Mouse (Mus musculus): ENCODE measurements around the gene Ankrd44. TPM values are rescaled to one million over a fixed set of nuclear protein-coding genes. Genes with fewer than 3 reads are reported as not detected.

The Ankrd44 gene
- polyA plus RNA-seq, 1 experiment from 2014 or later: 16.0 TPM

DNA sequence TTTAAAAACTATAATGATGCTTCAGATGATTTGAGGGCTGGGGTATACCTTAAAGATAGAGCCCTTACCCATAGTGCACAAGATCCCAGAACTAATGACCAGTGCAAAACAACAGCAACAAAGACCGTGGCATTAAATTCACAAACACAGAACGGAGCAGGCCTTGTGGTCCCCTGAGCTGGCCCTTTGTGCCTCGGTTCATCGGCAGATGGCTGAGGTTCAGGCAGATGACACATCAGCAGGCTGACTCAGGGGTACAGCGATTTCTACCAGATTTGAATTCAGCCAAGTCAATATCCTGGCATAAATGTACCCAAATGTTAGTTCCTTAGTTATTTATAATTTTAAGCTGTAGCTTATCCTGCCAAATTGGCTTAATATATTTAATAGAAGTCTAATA lies 153.3 kb downstream of the Ankrd44 start:
- DNase-seq (ENCODE audit: low spot score) (no peak), ATAC-seq (replicated peaks; ENCODE audit: low FRiP score, low TSS enrichment, low read depth) (no peak)
- Histone ChIP-seq H3K4me2 (ENCODE audit: low read length) (no peak overlapping the region), H3K4me3 (ENCODE audit: low read depth, low read length) (no peak overlapping the region), H3K27me3 (replicated peaks; ENCODE audit: control insufficient read depth, insufficient read depth, low read length) (no peaks in the 10 kb centered on the region), H3K4me1 (replicated peaks; ENCODE audit: control insufficient read depth, insufficient read depth, low read length) (no peaks in the 10 kb centered on the region), H3K9ac (ENCODE audit: low read length) (no peak overlapping the region), H3K36me3 (ENCODE audit: control insufficient read depth, insufficient read depth, low read length) (no peaks in the 10 kb centered on the region), H3K9me3 (ENCODE audit: control insufficient read depth, low read length) (no peaks in the 10 kb centered on the region), H3K27ac (ENCODE audit: low read depth) (no peak overlapping the region)
- 88% methylated on average over 5 of the region's 5 CpGs for WGBS

DNA sequence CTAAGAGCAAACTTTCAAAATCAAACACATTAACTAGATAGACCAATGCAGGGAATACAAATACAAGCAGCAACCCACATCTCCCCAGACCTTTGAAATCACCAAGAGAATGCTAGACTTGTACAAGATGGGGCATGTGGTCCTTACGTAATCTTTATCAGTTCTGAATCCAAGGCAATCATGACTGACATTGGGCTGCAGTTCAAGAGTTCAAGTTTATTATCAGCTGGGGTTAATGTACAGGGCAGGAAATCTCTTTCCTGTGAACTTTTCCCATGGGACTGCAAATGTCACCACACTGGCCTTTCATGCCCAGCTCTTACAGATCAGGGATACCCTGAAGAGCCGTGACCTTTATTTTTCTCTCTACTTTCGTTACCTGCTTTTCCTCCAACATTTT lies 154.7 kb downstream of the Ankrd44 start:
- ATAC-seq (replicated peaks; ENCODE audit: low FRiP score, low TSS enrichment, low read depth) (no peak), DNase-seq (ENCODE audit: low spot score) (no peak)
- Histone ChIP-seq H3K9ac (ENCODE audit: low read length) (no peak overlapping the region), H3K4me3 (ENCODE audit: low read depth, low read length) (no peak overlapping the region), H3K27ac (ENCODE audit: low read depth) (no peak overlapping the region), H3K36me3 (ENCODE audit: control insufficient read depth, insufficient read depth, low read length) (no peaks in the 10 kb centered on the region), H3K4me1 (replicated peaks; ENCODE audit: control insufficient read depth, insufficient read depth, low read length) (no peaks in the 10 kb centered on the region), H3K4me2 (ENCODE audit: low read length) (no peak overlapping the region), H3K27me3 (replicated peaks; ENCODE audit: control insufficient read depth, insufficient read depth, low read length) (no peaks in the 10 kb centered on the region), H3K9me3 (ENCODE audit: control insufficient read depth, low read length) (no peaks in the 10 kb centered on the region)
- WGBS: 86% methylated on average over 3 of the region's 3 CpGs

DNA sequence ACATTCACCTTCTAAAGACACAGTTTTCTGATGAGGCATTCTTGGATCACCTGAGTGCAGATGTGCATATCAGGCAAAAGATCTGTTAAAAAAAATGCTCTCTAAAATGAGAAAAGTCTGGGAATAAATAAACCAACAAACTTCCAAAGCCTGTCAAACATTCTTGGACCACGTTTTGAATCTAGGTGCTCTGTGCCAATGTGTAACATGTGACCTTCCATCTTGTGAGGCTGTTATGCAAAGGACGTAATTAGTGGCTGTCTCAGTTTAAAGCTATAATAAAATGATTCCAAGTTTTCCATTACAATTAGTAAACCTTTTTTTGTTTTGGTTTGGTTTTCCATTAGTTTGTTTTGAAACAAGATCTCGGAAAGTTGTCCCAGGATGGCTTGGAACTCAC lies 159.0 kb downstream of the Ankrd44 start:
- H3K36me3 ChIP-seq (ENCODE audit: control insufficient read depth, insufficient read depth, low read length): no peaks in the 10 kb centered on the region
- no peaks in the 10 kb centered on the region for H3K27me3 ChIP-seq (replicated peaks; ENCODE audit: control insufficient read depth, insufficient read depth, low read length)
- DNase-seq (ENCODE audit: low spot score) (no peak), ATAC-seq (replicated peaks; ENCODE audit: low FRiP score, low TSS enrichment, low read depth) (no peak)
- 84% methylated on average over 3 of the region's 3 CpGs for WGBS
- H3K4me1 ChIP-seq (replicated peaks; ENCODE audit: control insufficient read depth, insufficient read depth, low read length): no peaks in the 10 kb centered on the region
- H3K9me3 ChIP-seq (ENCODE audit: control insufficient read depth, low read length): no peaks in the 10 kb centered on the region
- H3K27ac ChIP-seq (ENCODE audit: low read depth): no peak overlapping the region
- no peak overlapping the region for H3K9ac ChIP-seq (ENCODE audit: low read length)
- no peak overlapping the region for H3K4me2 ChIP-seq (ENCODE audit: low read length)
- H3K4me3 ChIP-seq (ENCODE audit: low read depth, low read length): no peak overlapping the region

DNA sequence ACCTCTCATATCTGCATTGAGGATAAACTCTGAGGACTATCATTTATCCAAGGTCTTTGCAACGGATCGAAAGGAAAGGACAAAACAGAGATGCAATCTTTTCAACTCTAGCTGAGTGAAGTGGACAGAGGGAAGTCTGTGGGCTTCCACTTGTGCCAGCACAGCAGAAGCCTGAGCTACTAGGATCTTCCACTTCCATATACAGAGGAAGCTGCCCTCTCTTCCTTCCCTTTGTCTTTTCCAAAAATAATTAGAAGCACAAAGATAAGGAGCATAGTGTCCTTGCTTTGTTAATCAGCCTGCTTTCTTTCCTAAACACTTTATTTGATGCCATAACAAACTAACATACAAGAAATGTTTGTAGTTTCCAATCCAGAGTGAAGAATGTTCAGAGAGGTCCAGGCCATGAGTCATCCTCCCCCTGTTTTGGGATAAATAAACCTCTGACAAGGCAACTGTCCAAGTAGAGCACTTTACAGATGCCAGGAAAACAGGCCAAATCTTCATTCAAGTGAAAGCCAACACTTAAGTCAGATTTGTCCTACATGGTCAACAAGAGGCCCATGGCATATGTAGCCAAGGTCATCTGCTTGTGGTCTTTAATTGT lies 160.5 kb downstream of the Ankrd44 start:
- Histone ChIP-seq H3K9me3 (ENCODE audit: control insufficient read depth, low read length) (no peaks in the 10 kb centered on the region), H3K4me2 (ENCODE audit: low read length) (no peak overlapping the region), H3K4me3 (ENCODE audit: low read depth, low read length) (no peak overlapping the region), H3K4me1 (replicated peaks; ENCODE audit: control insufficient read depth, insufficient read depth, low read length) (no peaks in the 10 kb centered on the region), H3K9ac (ENCODE audit: low read length) (no peak overlapping the region), H3K27ac (ENCODE audit: low read depth) (no peak overlapping the region), H3K27me3 (replicated peaks; ENCODE audit: control insufficient read depth, insufficient read depth, low read length) (no peaks in the 10 kb centered on the region), H3K36me3 (ENCODE audit: control insufficient read depth, insufficient read depth, low read length) (no peaks in the 10 kb centered on the region)
- 95% methylated on average over 2 of the region's 2 CpGs for WGBS
- ATAC-seq (replicated peaks; ENCODE audit: low FRiP score, low TSS enrichment, low read depth): no peak
- DNase-seq (ENCODE audit: low spot score): no peak

DNA sequence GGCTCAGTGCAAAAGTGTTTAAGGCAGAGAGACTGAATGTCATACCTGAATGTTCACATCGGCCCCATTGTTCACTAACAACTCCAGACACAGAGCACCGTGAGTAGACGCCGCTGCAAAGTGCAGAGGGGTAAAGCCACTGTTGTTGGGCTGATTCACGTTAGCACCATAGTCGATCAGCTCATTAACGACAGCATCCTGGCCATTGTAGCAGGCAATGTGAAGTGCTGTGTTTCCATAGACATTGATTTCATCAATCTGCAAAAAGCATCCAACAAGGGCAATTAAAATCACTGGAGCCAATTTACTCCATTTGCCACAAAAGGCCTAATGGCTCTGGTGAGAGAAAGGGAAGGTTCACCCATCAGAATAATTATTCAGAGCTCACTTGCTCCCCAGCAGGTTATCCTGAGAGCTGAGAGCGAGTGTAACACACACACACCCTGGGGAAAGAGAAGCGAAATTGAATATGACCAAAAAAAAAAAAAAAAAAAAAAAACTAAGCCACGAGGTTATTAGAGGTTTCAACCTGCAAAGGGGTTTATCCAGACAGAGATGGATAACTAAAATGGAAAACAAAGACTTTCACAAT lies 163.9 kb downstream of the Ankrd44 start:
- H3K4me2 ChIP-seq (ENCODE audit: low read length): no peak overlapping the region
- H3K27ac ChIP-seq (ENCODE audit: low read depth): no peak overlapping the region
- no peaks in the 10 kb centered on the region for H3K9me3 ChIP-seq (ENCODE audit: control insufficient read depth, low read length)
- no peak overlapping the region for H3K9ac ChIP-seq (ENCODE audit: low read length)
- no peaks in the 10 kb centered on the region for H3K36me3 ChIP-seq (ENCODE audit: control insufficient read depth, insufficient read depth, low read length)
- DNase-seq (ENCODE audit: low spot score) (no peak), ATAC-seq (replicated peaks; ENCODE audit: low FRiP score, low TSS enrichment, low read depth) (no peak)
- H3K27me3 ChIP-seq (replicated peaks; ENCODE audit: control insufficient read depth, insufficient read depth, low read length): no peaks in the 10 kb centered on the region
- H3K4me1 ChIP-seq (replicated peaks; ENCODE audit: control insufficient read depth, insufficient read depth, low read length): no peaks in the 10 kb centered on the region
- 86% methylated on average over 10 of the region's 10 CpGs for WGBS
- no peak overlapping the region for H3K4me3 ChIP-seq (ENCODE audit: low read depth, low read length)

DNA sequence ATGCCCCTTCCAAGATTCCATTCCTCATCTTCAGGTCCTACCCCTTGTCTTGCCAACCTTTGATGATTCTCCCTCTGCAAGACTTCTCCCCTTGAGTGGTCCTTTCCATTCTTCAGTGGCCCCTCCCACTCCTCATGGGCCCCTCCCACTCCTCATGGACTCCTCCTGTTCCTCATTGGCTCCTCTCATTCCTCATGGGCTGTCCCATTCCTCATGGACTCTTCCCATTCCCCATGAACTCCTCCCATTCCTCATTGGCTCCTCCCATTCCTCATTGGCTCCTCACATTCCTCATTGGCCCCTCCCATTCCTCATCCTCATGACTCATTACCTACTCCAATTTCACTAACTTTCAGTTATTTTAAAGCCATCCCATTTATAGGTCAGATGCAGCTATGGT lies 166.3 kb downstream of the Ankrd44 start:
- Histone ChIP-seq H3K4me2 (ENCODE audit: low read length) (no peak overlapping the region), H3K9me3 (ENCODE audit: control insufficient read depth, low read length) (no peaks in the 10 kb centered on the region), H3K4me3 (ENCODE audit: low read depth, low read length) (no peak overlapping the region), H3K9ac (ENCODE audit: low read length) (no peak overlapping the region), H3K27me3 (replicated peaks; ENCODE audit: control insufficient read depth, insufficient read depth, low read length) (no peaks in the 10 kb centered on the region), H3K27ac (ENCODE audit: low read depth) (no peak overlapping the region), H3K36me3 (ENCODE audit: control insufficient read depth, insufficient read depth, low read length) (no peaks in the 10 kb centered on the region), H3K4me1 (replicated peaks; ENCODE audit: control insufficient read depth, insufficient read depth, low read length) (no peaks in the 10 kb centered on the region)
- DNase-seq (ENCODE audit: low spot score) (no peak), ATAC-seq (replicated peaks; ENCODE audit: low FRiP score, low TSS enrichment, low read depth) (no peak)

DNA sequence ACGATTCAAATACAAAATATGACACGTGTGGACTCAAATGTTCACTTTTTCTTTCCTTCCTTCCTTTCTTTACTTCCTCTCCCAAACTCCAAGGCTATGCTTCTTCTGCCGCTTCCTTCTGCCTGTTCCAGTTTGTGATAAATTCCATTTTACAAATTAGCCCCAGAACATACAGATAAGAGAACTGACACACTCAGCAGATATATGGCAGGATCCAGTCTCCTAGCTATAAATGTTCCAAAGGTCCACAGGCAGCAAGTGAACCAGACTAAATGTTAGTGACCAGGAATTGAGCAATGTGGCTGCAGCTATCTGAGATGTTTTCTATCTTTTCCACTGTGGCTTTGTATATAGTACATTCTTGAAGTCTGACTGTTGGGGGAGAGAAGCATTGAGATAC lies 168.9 kb downstream of the Ankrd44 start:
- Histone ChIP-seq H3K4me3 (ENCODE audit: low read depth, low read length) (no peak overlapping the region), H3K27me3 (replicated peaks; ENCODE audit: control insufficient read depth, insufficient read depth, low read length) (no peaks in the 10 kb centered on the region), H3K4me2 (ENCODE audit: low read length) (no peak overlapping the region), H3K9me3 (ENCODE audit: control insufficient read depth, low read length) (no peaks in the 10 kb centered on the region), H3K9ac (ENCODE audit: low read length) (no peak overlapping the region), H3K4me1 (replicated peaks; ENCODE audit: control insufficient read depth, insufficient read depth, low read length) (no peaks in the 10 kb centered on the region), H3K27ac (ENCODE audit: low read depth) (no peak overlapping the region), H3K36me3 (ENCODE audit: control insufficient read depth, insufficient read depth, low read length) (no peaks in the 10 kb centered on the region)
- DNase-seq (ENCODE audit: low spot score) (no peak), ATAC-seq (replicated peaks; ENCODE audit: low FRiP score, low TSS enrichment, low read depth) (no peak)
- 76% methylated on average over 3 of the region's 3 CpGs for WGBS

DNA sequence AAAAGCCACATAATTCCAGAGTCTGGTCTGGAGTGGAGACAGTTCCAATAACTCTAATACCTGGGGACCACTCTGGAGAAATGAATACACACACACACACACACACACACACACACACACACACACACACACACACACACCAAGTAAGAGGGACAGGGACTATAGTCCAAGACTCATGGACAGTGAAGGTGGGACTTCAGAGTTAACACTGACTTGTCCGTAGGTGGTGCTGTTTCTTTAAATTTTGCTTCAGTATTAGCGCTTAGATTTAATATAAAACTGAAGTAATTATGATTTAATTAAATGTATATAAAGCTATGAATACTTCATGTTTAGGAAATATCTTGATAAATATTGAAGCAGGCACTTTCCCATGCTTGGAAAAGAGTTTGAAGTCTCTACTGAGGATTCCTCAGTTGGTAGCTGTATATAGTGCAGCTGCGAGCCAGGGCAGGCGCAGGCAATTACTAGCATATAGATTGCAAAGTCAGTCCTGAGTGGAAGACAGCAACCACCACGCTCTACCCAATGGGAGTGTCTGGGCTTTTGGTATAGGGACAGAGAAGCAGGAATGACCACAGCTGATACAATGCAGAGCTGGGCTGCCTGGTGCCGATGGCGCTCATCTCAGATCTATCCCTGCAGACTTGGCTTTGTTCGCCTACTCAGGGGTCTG lies 170.4 kb downstream of the Ankrd44 start:
- no peaks in the 10 kb centered on the region for H3K36me3 ChIP-seq (ENCODE audit: control insufficient read depth, insufficient read depth, low read length)
- H3K27me3 ChIP-seq (replicated peaks; ENCODE audit: control insufficient read depth, insufficient read depth, low read length): no peaks in the 10 kb centered on the region
- H3K9ac ChIP-seq (ENCODE audit: low read length): no peak overlapping the region
- no peak for ATAC-seq (replicated peaks; ENCODE audit: low FRiP score, low TSS enrichment, low read depth)
- H3K9me3 ChIP-seq (ENCODE audit: control insufficient read depth, low read length): no peaks in the 10 kb centered on the region
- H3K4me3 ChIP-seq (ENCODE audit: low read depth, low read length): no peak overlapping the region
- H3K27ac ChIP-seq (ENCODE audit: low read depth): no peak overlapping the region
- H3K4me1 ChIP-seq (replicated peaks; ENCODE audit: control insufficient read depth, insufficient read depth, low read length): no peaks in the 10 kb centered on the region
- H3K4me2 ChIP-seq (ENCODE audit: low read length): no peak overlapping the region
- DNase-seq (ENCODE audit: low spot score): no peak
- WGBS: 75% methylated on average over 8 of the region's 8 CpGs

DNA sequence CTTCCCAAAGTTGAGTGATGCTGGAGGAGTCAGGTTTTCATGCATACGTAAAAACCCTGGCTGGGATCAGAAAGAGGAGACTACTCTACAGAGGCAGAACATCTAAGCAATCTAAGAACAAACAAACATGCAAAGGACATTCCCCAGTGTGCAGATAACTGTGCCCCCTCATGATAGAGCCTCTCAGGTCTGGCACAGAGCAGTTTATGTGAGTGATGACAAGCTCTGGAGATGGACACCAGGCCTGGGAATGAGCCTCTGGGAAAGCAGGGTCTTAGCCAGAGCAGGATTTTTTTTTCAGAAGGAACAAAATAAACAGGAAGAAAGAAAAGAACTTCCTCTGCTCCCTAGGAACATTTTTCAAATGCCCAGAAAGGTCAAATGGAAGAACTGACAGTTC lies 176.2 kb downstream of the Ankrd44 start:
- Histone ChIP-seq H3K36me3 (ENCODE audit: control insufficient read depth, insufficient read depth, low read length) (no peaks in the 10 kb centered on the region), H3K27me3 (replicated peaks; ENCODE audit: control insufficient read depth, insufficient read depth, low read length) (no peaks in the 10 kb centered on the region), H3K27ac (ENCODE audit: low read depth) (no peak overlapping the region), H3K9ac (ENCODE audit: low read length) (no peak overlapping the region), H3K4me1 (replicated peaks; ENCODE audit: control insufficient read depth, insufficient read depth, low read length) (peaks cover 10% of the 10 kb centered on the region), H3K4me2 (ENCODE audit: low read length) (no peak overlapping the region), H3K9me3 (ENCODE audit: control insufficient read depth, low read length) (no peaks in the 10 kb centered on the region), H3K4me3 (ENCODE audit: low read depth, low read length) (no peak overlapping the region)
- WGBS: 51% methylated on average over 1 of the region's 1 CpGs
- ATAC-seq (replicated peaks; ENCODE audit: low FRiP score, low TSS enrichment, low read depth) (no peak), DNase-seq (ENCODE audit: low spot score) (no peak)
